Mouse (Mus musculus) monocyte, adult 5-6 weeks (primary cell): ENCODE data around the gene Asb14. TPM values are rescaled to one million over a fixed set of nuclear protein-coding genes. Genes with fewer than 3 reads are reported as not detected.
"Not testable (repeated sequence)": the region's sequence is repeated elsewhere in the genome, so short reads cannot be mapped to it uniquely, and the experiment has no call there.

Source experiments
- ATAC-seq: fragments of 153-309, 156-312 bp; replicated peaks from 2 replicates; pipeline ENCODE4 v1.8.0; 2017; ENCODE audit warnings: mild to moderate bottlenecking; ENCODE audit not compliant: low TSS enrichment, insufficient number of reproducible peaks, severe bottlenecking, poor library complexity, low FRiP score
- total RNA-seq: library from RNA; stranded (forward); fragments of 200-1000, 200-491, 200-594 nt; gene quantifications from 3 replicates; pipeline ENCODE4 v1.2.3, GENCODE M21; 2017

Asb14 gene
- total RNA-seq, 1 experiment from 2014 or later, result 2.4 TPM

GRCm38 (mm10) chr14:26934891-26935290, 40.5 kb downstream of the Asb14 start:
- no peak for ATAC-seq

GRCm38 (mm10) chr14:26935558-26935957, 41.2 kb downstream of the Asb14 start:
- ATAC-seq, result no peak

- ATAC-seq, result not testable (repeated sequence)
Observed at GRCm38 (mm10) chr14:26956139-26956538, 61.8 kb downstream of the Asb14 start.

GRCm38 (mm10) chr14:26960518-26960917, 66.2 kb downstream of the Asb14 start:
- no peak for ATAC-seq

Other genes starting within 250 kb of the Asb14 start
- 8.6 to 12.8 TPM (median 10.5 TPM) in 3 replicates for gene Pde12, start 224.7 kb upstream of the Asb14 start, total RNA-seq
- 16.9 to 28.6 TPM (median 19.4 TPM) in 3 replicates for gene Dnah12, start 201.3 kb upstream of the Asb14 start, total RNA-seq
- gene Appl1, start 76.7 kb downstream of the Asb14 start, total RNA-seq, result 28.4 to 48.0 TPM (median 47.6 TPM) in 3 replicates
- gene Hesx1, start 99.9 kb downstream of the Asb14 start, total RNA-seq, result not detected in 3 replicates
- gene Il17rd, start 144.4 kb downstream of the Asb14 start, total RNA-seq, result 0.29 to 1.1 TPM (median 0.49 TPM) in 3 replicates
- gene Arhgef3, start 220.3 kb downstream of the Asb14 start, total RNA-seq, result 243 to 292 TPM (median 261 TPM) in 3 replicates